Mouse (Mus musculus) liver, embryonic 11.5 days (tissue): ENCODE data around the gene Mansc4. TPM values are rescaled to one million over a fixed set of nuclear protein-coding genes. Genes with fewer than 3 reads are reported as not detected.

ENCODE experiments used
- polyA plus RNA-seq: library from polyadenylated mRNA; unstranded; fragments of >200 nt; fragmentation: Nextera tagmentation; extraction: Ambion mirVana; gene quantifications from 2 replicates; pipeline ENCODE4 v1.2.1, GENCODE M21; 2014

Mansc4 gene
- polyA plus RNA-seq, 1 experiment from 2014 or later, result 0.40 TPM

Other genes with a start within 250 kb of the Mansc4 start
- gene Smco2, start 236.9 kb downstream of the Mansc4 start, polyA plus RNA-seq, result not detected in 2 replicates
- 31.1 and 33.1 TPM in 2 replicates for gene Ppfibp1, start 198.5 kb downstream of the Mansc4 start, polyA plus RNA-seq
- gene 1700034J05Rik, start 132.6 kb downstream of the Mansc4 start, polyA plus RNA-seq, result 0.08 and 0.17 TPM in 2 replicates
- 1.7 TPM in 2 replicates for gene Rep15, start 54.4 kb downstream of the Mansc4 start, polyA plus RNA-seq
- 139 and 140 TPM in 2 replicates for gene Mrps35, start 44.3 kb downstream of the Mansc4 start, polyA plus RNA-seq
- 6.8 and 7.6 TPM in 2 replicates for gene Klhl42, start 4.3 kb upstream of the Mansc4 start, polyA plus RNA-seq
- 0.16 and 0.18 TPM in 2 replicates for gene Pthlh, start 177.2 kb upstream of the Mansc4 start, polyA plus RNA-seq